Mouse (Mus musculus): ENCODE measurements at regions not wholly inside any gene's neighbourhood (a gene's known extent, or its start where the extent isn't known, plus 50 kb on each side); places are given as distances from the start of the nearest gene placed in this dataset.

DNA sequence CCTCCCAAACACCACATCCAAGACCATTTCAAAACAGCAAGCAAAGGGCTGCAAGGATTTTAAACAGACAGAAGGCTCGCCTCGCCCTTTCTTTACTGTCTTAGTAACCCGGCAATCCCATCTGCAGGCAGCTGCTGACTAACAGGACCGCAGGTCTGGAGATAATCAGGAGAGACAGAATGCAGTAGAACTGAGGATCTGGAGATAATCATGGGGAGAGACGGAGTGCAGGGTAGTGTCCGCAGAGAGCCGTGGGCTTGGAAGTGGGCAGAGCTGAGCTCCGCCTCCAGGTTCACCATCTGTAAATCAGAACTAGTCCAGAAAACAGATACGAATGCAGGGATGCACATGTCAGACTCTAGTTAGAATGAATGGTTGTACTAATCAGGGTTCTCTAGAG, 79.4 kb upstream of the Mgme1 start:
- H3K27me3 ChIP-seq (ENCODE audit: control insufficient read depth in 1 of 2, insufficient read depth in 2 of 2, low read length in 2 of 2), result peaks cover 15 to 22% of the 10 kb centered on the region in 2 experiments
- no peak for TF ChIP-seq SIN3A (IDR thresholded peaks at IDR 0.05; ENCODE audit: low read length)
- no peak for TF ChIP-seq POLR2A (IDR thresholded peaks at IDR 0.05; ENCODE audit: control insufficient read depth in 1 of 2, insufficient read depth in 1 of 2, low read depth in 1 of 2, low read length in 2 of 2, poor library complexity in 1 of 2)
- TF ChIP-seq ELF1 (IDR thresholded peaks at IDR 0.05; ENCODE audit: low read depth, low read length), result no peak
- no peak for TF ChIP-seq GATA1 (IDR thresholded peaks at IDR 0.05; ENCODE audit: low read depth, low read length)
- TF ChIP-seq ZC3H11A (IDR thresholded peaks at IDR 0.05; ENCODE audit: low read depth, low read length), result no peak
- TF ChIP-seq MEF2A (IDR thresholded peaks at IDR 0.05; ENCODE audit: extremely low read depth, insufficient replicate concordance, low read depth, low read length, poor library complexity, severe bottlenecking), result no peak
- TF ChIP-seq ZKSCAN1 (IDR thresholded peaks at IDR 0.05; ENCODE audit: low read depth, low read length), result no peak
- no peak for TF ChIP-seq MYC (IDR thresholded peaks at IDR 0.05; ENCODE audit: low read depth, low read length)
- no peak for TF ChIP-seq TBP (IDR thresholded peaks at IDR 0.05; ENCODE audit: low read depth, low read length)
- H3K9me3 ChIP-seq (replicated peaks; ENCODE audit: insufficient read depth, low read length), result no peaks in the 10 kb centered on the region
- H3K79me2 ChIP-seq (ENCODE audit: control insufficient read depth, insufficient read depth, low read length, poor library complexity), result no peaks in the 10 kb centered on the region
- no peak overlapping the region for H3K9ac ChIP-seq (ENCODE audit: control insufficient read depth, low read depth, low read length, poor library complexity, severe bottlenecking)
- no peaks in the 10 kb centered on the region for H3K36me3 ChIP-seq (ENCODE audit: control insufficient read depth in 1 of 2, insufficient read depth in 2 of 2, low read length in 2 of 2)
- DNase-seq (ENCODE audit: low read depth, low spot score), result no peak
- no peak overlapping the region for H3K4me3 ChIP-seq (ENCODE audit: control insufficient read depth in 1 of 2, insufficient read depth in 1 of 2, low read depth in 2 of 2, low read length in 2 of 2)
- peaks cover 0 to 7% of the 10 kb centered on the region in 2 experiments; a peak in 1 of 4 replicates for H3K4me1 ChIP-seq (ENCODE audit: control insufficient read depth in 1 of 2, insufficient read depth in 2 of 2, low read length in 2 of 2)
- no peak overlapping the region for H3K27ac ChIP-seq (ENCODE audit: control insufficient read depth, low read depth, low read length)

DNA sequence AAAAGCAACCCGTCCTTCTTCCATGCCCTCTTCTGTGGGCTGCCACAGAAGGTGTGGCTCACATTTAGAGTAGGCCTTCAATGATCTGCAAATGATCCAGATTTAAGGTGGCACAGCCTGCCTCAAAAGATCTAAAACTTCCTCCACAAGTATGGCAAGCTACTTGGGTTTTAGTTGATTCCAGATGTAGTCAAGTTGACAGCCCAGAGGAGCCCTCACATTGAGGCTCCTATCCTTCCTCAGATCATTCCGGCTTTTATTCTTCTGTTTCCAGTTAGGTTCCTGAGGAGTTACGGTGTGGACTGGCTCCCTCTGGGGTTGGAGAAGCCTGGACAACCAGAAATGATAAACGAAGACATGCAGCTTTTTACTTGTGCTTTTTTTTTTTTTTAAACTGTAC, 78.8 kb upstream of the Mgme1 start:
- no peak overlapping the region for H3K9ac ChIP-seq (ENCODE audit: control insufficient read depth, low read depth, low read length, poor library complexity, severe bottlenecking)
- TF ChIP-seq NELFE (IDR thresholded peaks at IDR 0.05; ENCODE audit: low read depth, low read length), result no peak
- no peak for TF ChIP-seq MAZ (IDR thresholded peaks at IDR 0.05; ENCODE audit: low read depth, low read length)
- no peak for TF ChIP-seq GABPA (IDR thresholded peaks at IDR 0.05; ENCODE audit: low read depth, low read length)
- no peak for TF ChIP-seq TBP (IDR thresholded peaks at IDR 0.05; ENCODE audit: low read depth, low read length)
- no peak for TF ChIP-seq ZMIZ1 (IDR thresholded peaks at IDR 0.05; ENCODE audit: low read depth, low read length)
- TF ChIP-seq SMC3 (IDR thresholded peaks at IDR 0.05; ENCODE audit: low read depth, low read length), result no peak
- no peak for TF ChIP-seq NRF1 (IDR thresholded peaks at IDR 0.05; ENCODE audit: insufficient read depth, low read depth, low read length, poor library complexity, severe bottlenecking)
- TF ChIP-seq TCF12 (IDR thresholded peaks at IDR 0.05; ENCODE audit: low read depth, low read length), result no peak
- TF ChIP-seq MXI1 (IDR thresholded peaks at IDR 0.05; ENCODE audit: low read depth, low read length), result no peak
- TF ChIP-seq MYB (IDR thresholded peaks at IDR 0.05; ENCODE audit: low read depth, low read length), result no peak
- no peak for TF ChIP-seq MYC (IDR thresholded peaks at IDR 0.05; ENCODE audit: low read depth, low read length)
- no peak for TF ChIP-seq GATA1 (IDR thresholded peaks at IDR 0.05; ENCODE audit: low read depth, low read length)
- TF ChIP-seq EP300 (IDR thresholded peaks at IDR 0.05; ENCODE audit: low read depth in 1 of 2, low read length in 2 of 2), result no peak
- no peak for TF ChIP-seq CHD1 (IDR thresholded peaks at IDR 0.05; ENCODE audit: low read depth, low read length)
- TF ChIP-seq JUND (IDR thresholded peaks at IDR 0.05; ENCODE audit: low read depth, low read length), result no peak
- TF ChIP-seq MEF2A (IDR thresholded peaks at IDR 0.05; ENCODE audit: extremely low read depth, insufficient replicate concordance, low read depth, low read length, poor library complexity, severe bottlenecking), result no peak
- H3K79me2 ChIP-seq (ENCODE audit: control insufficient read depth, insufficient read depth, low read length, poor library complexity), result no peaks in the 10 kb centered on the region
- no peaks in the 10 kb centered on the region for H3K36me3 ChIP-seq (ENCODE audit: control insufficient read depth in 1 of 2, insufficient read depth in 2 of 2, low read length in 2 of 2)
- H3K4me3 ChIP-seq (ENCODE audit: control insufficient read depth in 1 of 2, insufficient read depth in 1 of 2, low read depth in 2 of 2, low read length in 2 of 2), result no peak overlapping the region
- H3K27ac ChIP-seq (ENCODE audit: control insufficient read depth, low read depth, low read length), result no peak overlapping the region
- H3K27me3 ChIP-seq (ENCODE audit: control insufficient read depth in 1 of 2, insufficient read depth in 2 of 2, low read length in 2 of 2), result peaks cover 15 to 22% of the 10 kb centered on the region in 2 experiments
- H3K9me3 ChIP-seq (replicated peaks; ENCODE audit: insufficient read depth, low read length), result no peaks in the 10 kb centered on the region
- no peak for DNase-seq (ENCODE audit: low read depth, low spot score)
- H3K4me1 ChIP-seq (ENCODE audit: control insufficient read depth in 1 of 2, insufficient read depth in 2 of 2, low read length in 2 of 2), result no peaks in the 10 kb centered on the region
